Mouse (Mus musculus) heart, postnatal 10 days (tissue): ENCODE data around the gene Krt27. TPM values are rescaled to one million over a fixed set of nuclear protein-coding genes. Genes with fewer than 3 reads are reported as not detected.
A peak's percentile ranks its signal among the peaks of the same experiment; 100 is the strongest.

Experiments used
- DNase-seq, 2 experiments: peaks; one replicate each; pipeline ENCODE4 v3.0.0; 2021
- intact Hi-C: fragments of 180-260 bp; cut with DNase I; formaldehyde crosslinking; loops from one replicate; pipeline ENCODE4 v1.15.1; 2025
- total RNA-seq, 2 experiments: library from RNA; stranded (reverse); gene quantifications; 2 replicates each; pipeline ENCODE4 v1.2.3; 2021

Gene Krt27
- not detected for total RNA-seq

GRCm38 (mm10) chr11:99351004-99351403 lies at the start of gene Krt27:
Krt27 (minus strand) TSS chr11:99351104.
- intact Hi-C loops = no loop called here
- DNase-seq = no peak

DNA sequence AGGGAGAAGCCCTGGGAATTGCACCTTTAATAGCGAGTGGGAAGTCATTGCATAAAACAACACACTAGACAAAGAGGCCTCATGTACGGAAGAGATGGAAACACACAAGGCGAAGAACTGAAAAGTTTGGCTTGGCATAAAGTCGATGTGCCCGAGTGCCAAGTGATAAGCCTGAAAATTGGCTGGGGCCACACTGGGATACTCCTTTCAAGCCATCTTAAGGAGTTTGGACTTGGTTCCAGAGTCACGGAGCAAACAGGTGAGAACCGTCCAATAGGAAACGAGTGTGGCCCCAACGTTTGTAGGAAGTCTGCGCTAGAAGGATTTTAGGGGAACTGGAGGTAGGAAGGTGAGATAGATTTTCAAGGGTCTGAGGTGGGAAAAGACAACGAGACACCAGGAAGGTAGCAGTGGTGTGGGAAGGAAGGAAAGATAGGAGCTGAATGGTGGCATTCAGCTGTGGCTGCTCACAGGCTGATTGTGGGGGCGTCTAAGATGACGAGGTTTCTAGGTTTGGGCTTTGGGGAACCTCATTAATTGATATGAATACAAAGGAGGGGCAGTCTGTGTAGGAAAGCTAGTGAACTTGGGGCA lies 49.1 kb upstream of the Krt27 start:
- intact Hi-C loops = no loop called here
- DNase-seq = no peak

DNA sequence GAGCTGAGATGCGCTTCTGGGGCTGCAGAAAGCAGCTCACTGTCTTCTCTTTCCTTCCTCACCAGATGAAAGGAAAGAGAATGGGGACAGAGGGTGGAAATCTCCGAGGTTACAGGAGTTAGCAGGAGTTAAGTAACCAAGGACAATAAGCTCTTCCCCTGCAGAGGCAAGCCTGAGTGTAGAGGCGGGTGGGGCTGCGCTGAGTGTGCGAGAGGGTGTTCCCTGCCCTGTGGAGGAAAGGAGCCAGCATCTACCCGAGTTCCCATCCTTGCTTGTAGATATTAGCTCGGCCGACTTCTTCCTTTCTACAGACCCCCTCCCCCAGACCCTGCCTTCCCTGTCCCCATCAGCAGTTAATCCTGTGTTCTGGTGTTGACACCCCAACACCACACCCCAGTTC lies 47.9 kb upstream of the Krt27 start:
- DNase-seq = no peak
- intact Hi-C loops = no loop called here

- intact Hi-C loops = no loop called here
- no peak for DNase-seq
Measured at GRCm38 (mm10) chr11:99398084-99398483, 47.2 kb upstream of the Krt27 start.

- DNase-seq = no peak
- intact Hi-C loops = no loop called here
Measured at GRCm38 (mm10) chr11:99396661-99397060, 45.8 kb upstream of the Krt27 start.

GRCm38 (mm10) chr11:99396034-99396433 lies 45.1 kb upstream of the Krt27 start:
- intact Hi-C loops = no loop called here
- DNase-seq = no peak

- no peak for DNase-seq
- intact Hi-C loops = no loop called here
Measured at GRCm38 (mm10) chr11:99392492-99392891, 41.6 kb upstream of the Krt27 start.

DNA sequence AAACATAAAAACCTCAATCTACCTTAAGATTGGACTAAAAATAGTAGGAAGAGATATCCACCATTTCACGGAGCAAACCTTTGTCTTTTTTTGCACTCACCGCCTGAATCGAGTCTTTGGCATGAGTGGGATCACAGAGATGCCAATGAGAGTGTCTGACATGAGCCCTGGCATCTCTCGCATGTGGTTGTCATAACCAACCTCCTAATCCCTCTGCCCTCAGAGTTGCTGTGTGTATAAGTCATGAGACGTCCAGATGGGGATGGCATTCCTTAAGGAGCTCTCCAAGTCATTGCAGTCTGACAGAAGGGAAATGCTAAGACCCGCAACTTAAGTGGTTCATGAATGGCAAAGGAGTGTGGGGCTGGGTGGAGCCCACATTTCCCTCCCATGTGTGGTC lies 40.5 kb upstream of the Krt27 start:
- DNase-seq = no peak
- intact Hi-C loops = no loop called here

DNA sequence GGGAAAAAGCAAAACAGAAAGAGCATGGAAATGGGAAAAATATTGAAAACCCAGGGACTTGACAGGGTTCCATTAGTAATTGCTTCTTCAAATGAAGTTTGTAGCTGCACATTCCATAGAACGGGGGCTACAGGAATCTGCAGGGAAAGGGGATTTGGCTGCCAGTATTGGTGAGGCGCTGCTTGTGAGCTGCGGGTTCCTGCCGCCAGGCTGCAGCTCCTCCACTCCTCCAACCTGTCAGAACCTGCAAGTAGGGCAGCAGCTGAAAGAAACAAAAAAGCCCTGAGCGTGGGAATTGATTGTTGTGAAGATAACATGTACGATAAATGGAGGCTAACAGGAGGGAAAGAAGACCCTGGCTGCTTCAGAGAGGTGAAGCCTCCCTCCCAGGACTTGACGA lies 40.0 kb upstream of the Krt27 start:
- no peak for DNase-seq
- intact Hi-C loops = no loop called here

GRCm38 (mm10) chr11:99389264-99389663 lies 38.4 kb upstream of the Krt27 start, which contains the start of gene Krt10:
Krt10 (minus strand) TSS chr11:99389364.
- intact Hi-C loops = no loop called here
- DNase-seq = no peak

DNA sequence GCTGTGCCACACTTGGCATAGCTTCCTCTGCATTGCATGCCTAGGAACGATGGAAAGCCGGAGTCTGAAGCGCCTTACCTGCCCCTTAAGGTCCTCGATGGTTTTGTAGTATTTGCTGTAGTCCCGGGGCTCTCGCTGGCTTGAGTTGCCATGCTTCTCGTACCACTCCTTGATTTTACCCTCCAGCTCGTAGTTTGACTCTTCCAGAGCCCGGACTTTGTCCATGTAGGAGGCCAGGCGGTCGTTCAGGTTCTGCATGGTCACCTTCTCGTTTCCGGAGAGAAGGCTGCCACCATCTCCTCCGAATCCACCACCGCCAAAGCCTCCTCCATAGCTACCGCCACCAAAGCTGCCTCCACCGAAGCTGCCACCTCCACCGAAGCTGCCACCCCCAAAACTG lies 37.8 kb upstream of the Krt27 start:
- no peak for DNase-seq
- intact Hi-C loops = no loop called here

DNA sequence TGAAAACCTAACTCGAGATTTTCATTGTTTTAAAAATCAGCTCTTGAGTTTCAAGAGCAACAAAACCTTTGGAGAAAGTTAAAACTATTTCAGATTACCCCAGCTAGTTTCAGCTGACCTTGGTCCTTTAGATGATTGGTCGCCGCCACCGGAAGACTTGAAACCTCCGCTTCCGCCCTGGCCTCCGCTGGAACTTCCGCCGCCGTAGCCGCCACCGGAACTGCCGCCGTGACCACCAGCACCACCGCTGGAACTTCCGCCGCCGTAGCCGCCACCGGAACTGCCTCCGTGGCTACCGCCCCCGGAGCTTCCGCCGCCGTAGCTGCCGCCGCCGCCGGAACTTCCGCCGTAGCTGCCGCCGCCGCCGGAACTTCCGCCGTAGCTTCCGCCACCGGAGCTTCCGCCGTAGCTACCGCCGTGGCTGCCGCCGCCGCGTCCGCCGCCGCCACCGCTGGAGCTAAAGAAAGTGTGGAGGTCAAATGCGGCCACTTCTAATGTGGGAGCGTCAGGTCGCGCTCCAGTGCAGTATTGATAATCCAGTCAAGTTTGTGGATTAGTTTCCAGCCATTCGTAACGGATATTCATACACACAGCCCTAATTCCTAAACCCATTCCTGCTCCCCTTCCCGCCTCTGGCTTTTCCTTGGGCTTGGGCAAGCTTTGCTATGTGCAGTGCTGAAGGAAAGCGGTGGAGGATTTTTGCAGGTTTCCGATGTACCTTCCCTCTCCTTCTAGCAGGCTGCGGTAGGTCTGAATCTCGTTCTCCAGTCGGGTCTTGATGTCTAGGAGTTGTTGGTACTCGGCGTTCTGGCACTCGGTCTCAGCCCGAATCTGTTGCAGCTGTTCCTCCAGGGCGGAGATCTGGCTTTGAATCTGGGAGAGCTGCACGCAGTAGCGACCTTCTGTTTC lies 35.2 kb upstream of the Krt27 start:
- peak; percentile 94 for DNase-seq
- intact Hi-C loops = no loop called here

GRCm38 (mm10) chr11:99379568-99379967 lies 28.7 kb upstream of the Krt27 start:
- DNase-seq = peak; percentile 71 to 84
- intact Hi-C loops = loop anchor here (1.0 to 5.0 kb wide), 3 partner anchors 84 to 903 kb away; no protein-coding TSS in a partner anchor

GRCm38 (mm10) chr11:99374803-99375202 lies 23.9 kb upstream of the Krt27 start, which contains the start of gene Krt28:
Krt28 (minus strand) TSS chr11:99374903.
- DNase-seq = no peak
- intact Hi-C loops = loop anchor here (5.0 kb wide), 2 partner anchors 202 to 907 kb away; no protein-coding TSS in a partner anchor

DNA sequence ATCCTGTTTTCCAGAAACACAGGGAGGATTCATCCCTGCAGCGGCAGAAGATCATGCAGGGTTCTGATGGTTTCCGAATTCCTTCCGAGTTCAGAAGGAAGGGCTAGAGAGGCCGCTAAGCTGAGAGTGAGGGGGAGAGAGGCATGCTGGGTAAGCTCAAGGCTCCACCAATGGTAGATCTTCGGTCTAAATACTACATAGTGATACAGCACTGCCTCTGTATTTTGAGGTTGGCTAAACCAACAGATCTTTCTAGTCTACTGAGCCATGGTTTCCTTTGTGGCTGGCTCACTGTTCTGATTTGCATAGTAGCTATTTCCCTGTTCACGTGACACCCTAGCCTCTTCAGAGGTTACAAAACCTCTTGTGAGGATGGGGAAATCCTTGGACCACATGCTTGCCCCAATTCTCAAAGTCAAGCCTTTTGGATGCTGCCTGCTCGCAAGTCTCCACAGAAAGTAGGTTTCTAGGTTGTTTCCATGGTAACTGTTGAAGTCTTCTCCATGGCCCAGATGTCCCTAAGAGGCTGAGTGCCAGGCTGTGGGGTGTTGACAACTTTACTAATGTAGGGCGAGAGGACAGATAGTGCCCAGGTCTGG lies 19.0 kb upstream of the Krt27 start:
- DNase-seq = no peak
- intact Hi-C loops = no loop called here

DNA sequence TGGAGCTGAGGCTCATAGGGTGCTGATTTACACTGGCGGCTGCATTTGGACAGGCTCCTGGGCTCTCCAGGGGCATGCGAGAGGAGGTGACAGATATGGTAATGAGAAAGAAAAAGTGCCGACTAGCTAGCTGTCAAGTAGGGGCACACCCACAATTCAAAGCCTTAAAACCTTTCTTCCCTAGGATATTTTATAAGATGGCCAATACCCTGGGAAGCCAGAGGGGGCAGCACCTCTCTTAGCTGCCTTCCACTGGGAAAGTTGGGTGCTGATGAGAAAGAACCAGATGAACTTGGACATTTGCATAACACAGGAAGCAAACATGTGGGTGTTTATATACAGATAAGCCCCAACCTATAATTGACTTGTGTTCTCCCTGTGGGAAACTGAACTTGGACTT lies 18.3 kb upstream of the Krt27 start:
- DNase-seq = peak in 1 of 2 experiments; percentile 16
- intact Hi-C loops = no loop called here

GRCm38 (mm10) chr11:99366791-99367190 lies 15.9 kb upstream of the Krt27 start:
- intact Hi-C loops = no loop called here
- DNase-seq = peak; percentile 8 to 33

DNA sequence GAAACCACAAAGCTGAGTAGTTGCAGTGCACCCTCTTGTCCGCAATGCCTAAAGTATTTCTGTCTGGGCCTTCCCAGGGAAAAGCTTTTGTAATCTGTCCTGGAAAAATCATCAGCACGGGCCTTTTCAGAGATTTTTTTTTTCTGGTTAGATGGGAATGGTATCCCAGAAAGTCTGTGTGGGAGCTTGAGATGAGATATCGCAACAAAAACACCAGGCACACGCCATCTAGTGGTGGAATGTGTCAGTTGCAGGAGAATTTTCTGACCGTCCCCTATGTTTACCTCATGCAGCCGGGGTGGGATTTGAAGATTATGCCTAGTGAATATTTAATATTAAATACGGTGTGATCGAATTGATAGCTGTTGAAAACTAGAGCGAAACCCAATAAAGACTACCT lies 13.5 kb upstream of the Krt27 start:
- peak; percentile 21 to 54 for DNase-seq
- intact Hi-C loops = loop anchor here (1.0 kb wide), 1 partner anchor 53 kb away; no protein-coding TSS in a partner anchor

DNA sequence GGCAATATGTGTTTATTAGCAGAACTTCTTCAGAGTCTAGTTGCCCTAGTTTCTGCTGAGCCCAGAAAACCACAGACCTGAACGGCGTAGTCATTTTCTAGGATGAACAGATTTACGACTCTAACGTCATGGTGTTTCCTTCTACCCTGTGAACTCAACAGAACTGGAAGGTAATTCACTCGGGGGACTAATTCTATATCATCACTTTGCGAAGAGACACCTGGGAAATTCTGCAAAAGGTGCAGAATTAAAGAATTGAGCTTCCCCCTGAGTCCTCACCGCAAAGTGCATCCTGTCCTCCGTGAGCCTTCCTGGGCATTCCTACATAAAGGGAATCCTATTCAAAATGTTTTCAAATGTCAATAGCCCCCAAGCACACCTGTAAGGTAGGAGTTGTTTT lies 10.5 kb upstream of the Krt27 start:
- intact Hi-C loops = no loop called here
- no peak for DNase-seq

DNA sequence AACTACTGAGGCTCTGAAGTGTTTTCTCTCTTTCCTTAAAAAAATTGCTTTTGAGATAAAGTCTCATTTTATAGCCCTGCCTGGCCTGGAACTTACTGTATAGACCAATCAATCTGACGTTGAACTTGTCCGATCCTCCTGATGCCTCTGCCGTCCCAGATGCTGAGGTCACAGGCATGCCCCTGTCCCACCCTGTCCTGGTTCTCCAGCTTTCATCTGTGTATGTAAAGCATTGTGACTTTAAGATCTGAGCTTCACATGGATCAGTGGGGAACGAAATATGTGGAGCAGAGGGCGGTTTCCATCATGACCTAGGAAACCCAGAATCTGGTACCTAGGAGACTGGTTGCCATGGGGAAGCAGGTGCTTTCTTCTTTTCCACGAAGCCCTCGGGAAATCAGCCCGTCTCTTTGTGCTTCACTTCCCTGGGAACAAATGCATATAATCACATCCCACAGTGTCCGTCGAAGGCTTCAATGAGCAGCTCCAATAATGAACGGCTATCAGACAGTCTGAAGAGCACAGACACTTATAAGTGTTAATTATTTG lies 11.5 kb downstream of the Krt27 start:
- intact Hi-C loops = no loop called here
- DNase-seq = no peak

DNA sequence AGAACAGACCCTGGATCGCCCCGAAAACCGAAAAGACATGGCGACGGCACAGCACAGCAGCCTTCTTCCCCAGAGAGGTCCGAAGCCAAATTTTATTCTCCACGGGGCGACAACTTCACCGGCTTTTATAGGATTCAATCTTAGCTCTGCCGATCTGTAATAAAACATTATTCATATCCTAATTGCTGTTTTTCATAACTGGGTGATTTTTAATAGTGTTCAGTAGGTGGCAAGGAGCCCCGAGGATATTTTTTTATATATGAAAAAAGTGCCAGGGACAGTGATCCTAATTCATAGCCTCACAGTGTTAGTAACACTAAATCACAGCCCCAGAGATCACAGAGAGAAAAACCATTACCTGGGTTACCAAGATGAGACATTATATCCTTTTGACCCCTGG lies 13.0 kb downstream of the Krt27 start, which contains the start of gene Krt26:
Krt26 (minus strand) TSS at position 101 of the 400 bp plus-strand sequence.
- intact Hi-C loops = no loop called here
- DNase-seq = no peak
